Mouse (Mus musculus) gastrocnemius, postnatal 10 days (tissue): ENCODE results near the gene Ubr3. TPM values are rescaled to one million over a fixed set of nuclear protein-coding genes. Genes with fewer than 3 reads are reported as not detected.

Experiments
- DNase-seq: peaks from one replicate; pipeline ENCODE4 v3.0.0; 2021; ENCODE audit warnings: mixed read lengths
- total RNA-seq, 2 experiments: library from RNA; stranded (reverse); gene quantifications; 2 replicates each; pipeline ENCODE4 v1.2.3; 2021

The Ubr3 gene
- total RNA-seq, 2 experiments from 2014 or later, result 106 to 107 TPM

DNA sequence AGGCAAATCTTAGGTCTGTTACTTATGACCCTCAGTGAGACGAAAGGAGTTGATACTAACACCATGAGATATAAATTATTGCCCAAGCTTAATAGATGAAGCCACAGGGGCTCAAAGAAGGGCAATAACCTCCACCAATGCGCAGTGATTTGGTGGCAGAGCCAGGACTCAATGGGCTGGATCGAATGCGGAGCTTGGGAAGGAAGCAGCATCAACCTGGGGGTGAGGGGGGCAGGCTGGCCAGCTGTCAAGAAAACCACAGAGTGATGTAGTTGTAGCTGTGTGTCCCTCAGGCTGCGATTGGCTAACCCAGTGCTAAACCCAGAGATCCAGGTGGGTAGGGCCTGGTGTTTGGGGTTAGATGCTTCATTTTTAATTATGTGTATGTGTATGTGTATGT lies 137.8 kb downstream of the Ubr3 start:
- DNase-seq, result no peak

GRCm38 (mm10) chr2:70035358-70035757 lies 138.3 kb downstream of the Ubr3 start:
- no peak for DNase-seq

- no peak for DNase-seq
Measured at GRCm38 (mm10) chr2:70037221-70037620, 140.2 kb downstream of the Ubr3 start.

DNA sequence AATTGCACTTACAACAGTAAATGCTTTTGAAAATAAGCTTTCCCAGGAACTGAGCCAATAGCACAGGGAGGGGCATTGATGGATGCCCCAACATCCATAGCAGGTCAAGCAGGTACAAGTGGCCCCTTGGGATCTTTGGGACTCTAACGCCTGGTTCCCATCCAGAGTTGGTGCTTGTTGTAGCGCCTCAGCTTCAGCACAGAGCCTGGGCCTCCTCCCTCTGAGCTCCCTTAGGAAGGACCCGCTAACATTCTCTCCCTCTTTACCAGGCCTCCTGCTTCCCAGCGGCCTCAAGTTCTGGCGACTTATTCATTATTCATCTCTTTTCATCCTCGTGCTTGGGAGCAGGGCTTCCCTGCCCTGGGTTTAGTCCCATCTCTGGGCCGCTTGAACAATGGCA lies 141.7 kb downstream of the Ubr3 start, which contains the start of gene Myo3b:
Myo3b (plus strand) TSS at position 375 of the 400 bp plus-strand sequence.
- DNase-seq, result no peak

DNA sequence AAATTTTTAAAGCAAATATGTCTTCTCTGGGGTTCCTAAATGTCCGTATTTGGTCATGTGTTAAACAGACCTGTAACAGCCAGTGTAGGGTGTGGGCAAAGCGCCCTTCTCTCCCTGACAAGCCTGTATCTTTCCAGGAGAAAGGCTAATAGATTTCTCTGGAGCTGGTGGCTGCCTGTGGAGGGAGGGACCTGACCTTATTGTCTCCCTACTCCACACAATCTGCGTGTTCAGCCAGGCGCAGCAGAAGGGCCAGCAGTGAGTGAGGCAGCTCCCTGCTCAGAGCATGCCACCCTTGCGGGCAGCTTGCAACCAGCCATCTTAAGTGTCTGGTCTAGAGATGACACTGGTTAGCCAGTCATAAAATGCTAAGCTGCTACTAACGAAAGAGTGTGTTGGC lies 147.4 kb downstream of the Ubr3 start:
- DNase-seq, result no peak

- DNase-seq, result no peak
Measured at GRCm38 (mm10) chr2:70047868-70048267, 150.8 kb downstream of the Ubr3 start.

- no peak for DNase-seq
Measured at GRCm38 (mm10) chr2:70053803-70054202, 156.8 kb downstream of the Ubr3 start.

DNA sequence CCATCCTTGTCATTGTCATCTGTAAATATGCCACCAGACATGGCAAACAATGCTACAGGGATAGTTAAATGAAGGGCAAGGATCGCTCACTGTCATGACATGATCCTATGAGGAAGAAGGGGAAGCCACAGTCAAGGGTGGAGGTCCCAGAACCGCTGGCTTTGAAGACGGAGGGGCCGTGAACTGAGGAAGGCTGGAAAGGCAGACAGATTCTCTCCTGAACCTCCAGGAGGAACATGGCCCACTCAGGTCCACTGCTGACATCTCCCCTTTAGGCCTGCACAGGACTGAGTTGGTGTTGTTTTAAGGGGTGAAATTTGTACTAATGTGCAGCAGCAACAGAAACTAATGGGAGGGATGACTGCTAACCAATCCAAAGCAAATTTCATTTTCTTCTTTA lies 161.2 kb downstream of the Ubr3 start:
- DNase-seq, result no peak

DNA sequence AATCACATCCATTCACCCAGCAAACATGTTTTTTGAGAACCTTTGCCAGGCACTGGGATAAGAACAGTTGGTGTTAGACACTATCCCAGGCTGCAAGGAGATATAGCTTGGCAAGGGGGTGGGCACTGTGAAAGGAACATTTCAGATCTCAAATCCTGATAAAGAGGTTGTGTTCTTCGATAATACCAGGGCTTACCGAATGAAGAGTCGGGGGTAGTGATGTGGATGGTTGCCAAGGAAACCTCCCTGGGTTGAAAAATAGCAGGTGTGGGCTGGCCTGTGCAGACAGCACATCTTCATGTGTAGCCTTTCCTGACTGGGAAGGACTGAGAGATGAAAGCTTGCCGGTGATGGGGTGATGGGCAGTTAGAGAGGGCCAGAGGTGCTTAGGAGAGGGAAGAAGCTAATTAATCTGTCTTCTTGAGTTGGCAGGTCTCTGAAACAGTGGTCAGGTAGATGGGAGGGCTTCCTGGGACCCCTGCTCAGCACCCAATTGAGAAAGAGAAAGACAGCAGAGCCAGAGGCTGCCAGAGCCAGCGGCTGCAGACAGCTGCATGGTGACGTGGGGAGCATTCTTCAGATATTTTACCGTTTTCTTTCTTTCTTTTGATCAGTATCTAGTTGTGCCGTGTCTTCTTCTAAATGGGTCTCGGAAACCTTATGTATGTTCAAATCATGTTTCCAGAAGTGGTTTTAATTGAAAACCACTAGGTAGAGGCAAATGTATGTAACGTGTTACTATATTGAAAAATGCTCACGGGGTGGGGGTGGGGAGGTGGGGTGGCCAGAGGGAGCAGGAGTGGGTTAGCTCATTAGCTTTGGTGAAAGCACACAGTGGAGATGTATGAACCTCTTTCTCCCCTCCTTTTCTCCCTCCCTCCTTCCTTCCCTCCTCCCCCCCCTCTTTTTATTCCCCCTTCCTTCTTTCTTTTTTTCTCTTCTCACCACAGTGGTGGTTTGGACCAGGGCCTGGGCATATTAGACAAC lies 163.6 kb downstream of the Ubr3 start:
- DNase-seq, result no peak

DNA sequence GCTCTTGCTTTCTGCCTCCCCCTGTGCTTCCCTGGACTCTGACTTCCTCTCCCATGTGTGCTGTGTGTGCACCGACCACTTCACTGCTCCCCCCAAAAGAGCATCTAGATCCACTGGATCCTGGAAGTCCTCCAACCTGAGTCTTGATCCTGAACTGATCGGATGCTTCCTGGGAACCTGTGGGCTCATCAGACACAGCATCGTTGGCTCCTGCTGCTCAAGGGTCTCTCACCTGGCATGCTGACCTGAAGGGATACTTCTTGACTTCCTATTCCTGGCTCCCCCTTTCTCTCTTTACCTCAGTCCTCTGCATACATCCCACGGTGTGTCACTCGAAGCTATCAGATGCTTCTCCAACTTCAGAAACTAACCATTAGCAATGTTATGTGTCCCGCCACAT lies 168.1 kb downstream of the Ubr3 start:
- no peak for DNase-seq

DNA sequence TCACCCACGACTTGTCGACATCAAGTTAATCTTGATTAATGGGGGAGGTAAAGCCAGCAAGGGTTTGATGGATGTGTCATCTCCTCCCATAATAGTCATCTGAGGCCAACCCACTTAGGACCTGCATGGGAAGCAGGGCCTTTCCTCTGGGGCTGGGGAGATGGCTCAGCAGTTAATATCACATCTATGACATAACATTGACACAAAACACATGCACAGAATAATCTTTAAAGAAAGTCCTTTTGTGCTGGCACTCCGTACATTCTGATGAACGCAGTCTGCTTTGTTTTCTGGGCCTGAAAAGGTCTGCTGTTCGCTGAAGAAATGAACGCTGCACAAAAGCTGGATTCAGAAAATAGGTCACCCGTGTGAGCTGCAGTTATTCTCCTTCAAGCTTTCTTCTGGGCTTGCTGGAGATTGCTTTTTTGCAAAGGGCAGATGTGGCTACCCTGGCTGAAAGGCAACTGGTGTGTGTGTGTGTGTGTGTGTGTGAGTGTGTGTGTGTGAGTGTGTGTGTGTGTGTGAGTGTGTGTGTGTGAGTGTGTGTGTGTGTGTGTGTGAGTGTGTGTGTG lies 168.8 kb downstream of the Ubr3 start:
- no peak for DNase-seq

DNA sequence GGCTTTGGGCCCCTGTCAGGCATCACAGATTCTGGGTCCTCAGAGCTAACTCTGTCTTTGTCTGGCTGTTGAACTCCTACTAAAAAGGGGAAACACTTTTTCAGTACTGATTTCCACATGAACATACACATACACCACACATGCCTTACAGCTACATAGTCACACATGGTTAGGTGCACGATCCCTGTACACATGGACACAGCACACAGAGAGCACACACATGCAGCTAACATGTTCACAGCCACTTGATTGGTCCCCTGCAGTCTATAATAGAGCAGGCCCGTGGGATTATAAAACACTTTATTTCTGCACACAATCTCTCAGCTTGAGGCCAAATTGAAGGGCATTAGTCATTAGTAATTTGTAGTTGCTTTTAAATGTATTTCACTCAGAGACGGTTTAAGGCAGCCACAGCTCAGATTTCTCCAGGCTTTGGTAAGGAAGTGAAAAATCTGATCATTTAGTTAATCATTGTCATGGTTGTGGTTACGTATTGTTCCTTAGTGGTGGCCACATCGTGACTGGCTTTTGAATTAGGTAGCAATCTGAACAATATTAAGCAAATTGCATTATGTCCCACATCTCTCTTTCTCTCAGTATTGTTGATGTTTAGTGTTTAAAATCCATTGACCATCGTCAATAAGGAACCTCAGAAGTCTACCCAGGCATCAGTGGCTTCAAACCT lies 169.4 kb downstream of the Ubr3 start:
- DNase-seq, result no peak

DNA sequence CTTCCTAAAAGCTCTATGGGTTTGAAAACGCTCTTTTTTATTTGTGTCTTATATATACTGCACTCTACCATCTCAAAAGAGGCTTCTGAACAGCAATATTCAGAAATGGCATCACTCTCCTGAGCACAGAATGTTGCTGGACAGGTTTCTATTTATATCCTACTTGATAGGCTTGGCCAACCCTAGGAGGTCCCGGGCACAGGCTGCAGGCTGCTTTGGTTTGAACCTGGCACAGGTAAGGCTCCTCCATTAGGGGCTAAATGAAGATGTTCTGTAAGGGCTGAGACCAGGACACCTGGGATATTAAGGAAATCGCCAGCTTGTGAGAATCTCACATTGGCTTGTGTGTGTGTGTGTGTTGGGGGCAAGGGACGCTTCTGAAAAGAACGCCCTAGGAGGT lies 172.8 kb downstream of the Ubr3 start:
- no peak for DNase-seq

Other genes starting within 250 kb of the Ubr3 start
- gene Klhl41, start 227.1 kb upstream of the Ubr3 start, total RNA-seq, result 100 to 1,000 TPM; 508 to 520 TPM
- gene Fastkd1, start 183.7 kb upstream of the Ubr3 start, total RNA-seq, result 10 to 100 TPM; 11.0 to 12.7 TPM
- gene Ppig, start 174.7 kb upstream of the Ubr3 start, total RNA-seq, result 10 to 100 TPM; 36.9 to 41.6 TPM
- under 1 TPM; 0.54 to 0.65 TPM for gene Ccdc173, start 107.7 kb upstream of the Ubr3 start, total RNA-seq
- 1 to 10 TPM; 8.6 to 8.9 TPM for gene Phospho2, start 107.6 kb upstream of the Ubr3 start, total RNA-seq
- gene Klhl23, start 75.3 kb upstream of the Ubr3 start, total RNA-seq, result 10 to 100 TPM; 19.8 to 20.9 TPM
- gene Ssb, start 35.7 kb upstream of the Ubr3 start, total RNA-seq, result 100 to 1,000 TPM; 102 to 114 TPM
- 10 to 100 TPM; 19.6 to 21.4 TPM for gene Mettl5, start 11.6 kb upstream of the Ubr3 start, total RNA-seq
- gene Myo3b, start 141.9 kb downstream of the Ubr3 start, total RNA-seq, result under 1 TPM in 1 of 2 experiments, not detected in 1; 0.09 TPM